Mouse (Mus musculus): ENCODE results near the gene Rchy1.

Rchy1 gene

DNA sequence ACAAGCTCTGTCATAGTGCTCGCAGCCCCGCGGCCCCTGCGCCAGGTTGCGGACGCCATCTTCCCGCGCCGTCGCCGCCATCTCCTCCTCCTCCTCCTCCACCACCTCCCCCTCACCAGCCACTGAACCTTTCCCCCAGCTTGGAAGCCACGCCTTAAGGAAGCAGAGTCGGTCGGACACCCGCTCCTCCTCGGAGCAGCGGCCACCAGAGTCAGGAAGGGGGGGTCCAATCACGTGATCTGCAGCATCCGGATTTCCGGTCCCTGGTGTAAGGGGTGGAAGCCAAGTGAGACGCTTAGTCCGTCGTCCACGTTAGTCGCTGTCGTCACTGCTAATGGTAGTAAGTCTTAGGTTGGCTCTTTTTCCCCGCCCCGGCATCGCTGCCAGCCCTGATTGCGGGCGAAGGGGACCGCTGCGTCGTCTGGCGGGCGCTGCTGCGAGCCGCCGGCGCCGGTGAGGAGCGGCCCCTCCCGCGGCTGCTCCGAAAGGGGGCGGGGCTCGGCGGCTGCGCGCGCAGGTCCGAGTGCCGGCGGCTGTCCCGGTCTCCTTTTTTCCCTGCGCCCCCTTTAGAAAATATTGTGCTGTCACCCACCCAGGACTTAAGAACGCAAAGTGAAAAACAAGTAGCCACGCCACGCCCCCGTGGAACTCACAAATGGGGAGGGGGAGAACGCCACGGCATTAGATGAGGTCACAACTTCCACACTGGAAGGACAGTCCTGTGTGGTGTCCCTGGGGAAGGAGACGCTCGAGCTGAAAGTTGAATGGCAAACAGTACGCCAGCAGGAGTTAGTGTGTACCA lies at the start of gene Rchy1:
Gene Rchy1 (minus strand): TSS at position 430 of the 802 bp plus-strand sequence.
- peak; percentile 96 for ATAC-seq (ENCODE audit: insufficient number of reproducible peaks, low FRiP score, low TSS enrichment)

GRCm38 (mm10) chr5:92011756-92012155 lies 48.9 kb upstream of the Rchy1 start:
- ATAC-seq (ENCODE audit: insufficient number of reproducible peaks, low FRiP score, low TSS enrichment): no peak

DNA sequence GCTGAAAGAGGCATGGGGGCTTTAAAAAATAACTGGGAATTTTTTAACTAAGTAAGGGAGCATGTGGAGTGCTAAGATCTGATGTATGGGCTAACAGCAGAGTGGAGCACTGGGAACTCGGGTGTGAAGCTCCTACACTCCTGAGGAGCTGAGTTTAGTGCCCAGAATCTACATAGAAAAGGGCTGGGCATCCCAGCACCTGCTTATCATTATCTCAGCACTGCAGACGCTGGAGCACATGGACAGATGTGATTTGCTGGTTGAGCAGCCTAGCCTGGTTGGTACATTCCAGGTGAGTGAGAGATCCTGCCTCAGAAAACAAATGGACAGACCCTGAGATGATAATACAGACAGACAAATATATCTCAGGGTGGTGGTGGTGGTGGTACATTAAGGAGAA lies 47.0 kb upstream of the Rchy1 start:
- no peak for ATAC-seq (ENCODE audit: insufficient number of reproducible peaks, low FRiP score, low TSS enrichment)

- ATAC-seq (ENCODE audit: insufficient number of reproducible peaks, low FRiP score, low TSS enrichment): no peak
Observed at GRCm38 (mm10) chr5:92003011-92003410, 40.1 kb upstream of the Rchy1 start.

DNA sequence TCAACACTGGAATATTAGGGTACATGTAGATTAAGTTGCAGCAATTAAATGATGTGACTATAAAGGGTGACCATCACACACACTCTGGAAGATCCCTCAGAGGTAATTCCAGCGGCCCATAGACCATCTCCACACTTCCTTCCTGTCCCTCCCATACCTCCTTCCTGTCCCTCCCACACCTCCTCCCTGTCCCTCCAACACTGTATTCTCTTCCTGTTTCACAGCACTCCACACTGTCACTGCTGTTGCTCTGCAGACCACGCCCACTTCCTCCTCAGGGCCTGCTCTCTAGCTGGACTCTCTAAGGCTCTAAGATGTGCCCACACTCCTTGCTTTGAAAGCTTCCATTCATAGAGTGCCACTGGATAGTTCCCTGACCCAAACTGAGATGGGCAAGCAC lies 37.9 kb upstream of the Rchy1 start:
- no peak for ATAC-seq (ENCODE audit: insufficient number of reproducible peaks, low FRiP score, low TSS enrichment)

GRCm38 (mm10) chr5:91994546-91994945 lies 31.7 kb upstream of the Rchy1 start:
- ATAC-seq (ENCODE audit: insufficient number of reproducible peaks, low FRiP score, low TSS enrichment): no peak

GRCm38 (mm10) chr5:91993061-91993460 lies 30.2 kb upstream of the Rchy1 start:
- no peak for ATAC-seq (ENCODE audit: insufficient number of reproducible peaks, low FRiP score, low TSS enrichment)

DNA sequence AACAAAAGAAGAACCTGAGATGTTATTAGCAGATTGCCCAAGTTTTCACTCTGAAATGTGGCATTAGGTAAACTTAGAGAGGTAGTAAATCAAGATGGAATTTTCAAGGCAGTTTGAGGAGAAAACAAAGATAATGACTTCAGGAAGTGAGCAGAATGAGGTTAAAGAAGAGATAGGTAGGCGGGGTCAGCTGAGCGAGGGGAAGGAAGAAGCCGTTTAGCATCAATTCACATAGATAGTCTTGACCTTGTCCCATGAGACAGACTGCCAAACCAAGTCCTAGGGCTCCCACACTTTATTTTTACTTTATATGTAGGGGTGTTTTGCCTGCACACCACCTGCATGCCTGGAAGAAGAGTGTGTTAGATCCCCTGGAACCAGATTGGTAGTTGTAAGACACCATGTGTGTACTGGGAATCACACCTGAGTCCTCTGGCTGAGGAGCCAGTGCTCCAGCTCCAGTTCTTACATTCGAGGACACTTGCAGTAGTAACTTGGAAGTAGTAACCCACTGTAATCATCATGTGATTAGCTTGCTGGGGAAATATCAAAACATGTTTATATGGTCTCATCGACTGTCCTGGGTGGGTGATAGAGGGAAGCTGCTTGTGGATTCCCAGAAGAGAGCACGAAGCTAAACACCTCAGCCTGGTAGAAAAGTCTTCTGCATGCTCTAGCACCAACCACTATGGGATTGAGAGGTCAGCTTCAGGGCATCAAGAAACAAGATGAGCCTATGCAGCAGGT lies 28.5 kb upstream of the Rchy1 start:
- ATAC-seq (ENCODE audit: insufficient number of reproducible peaks, low FRiP score, low TSS enrichment): no peak

DNA sequence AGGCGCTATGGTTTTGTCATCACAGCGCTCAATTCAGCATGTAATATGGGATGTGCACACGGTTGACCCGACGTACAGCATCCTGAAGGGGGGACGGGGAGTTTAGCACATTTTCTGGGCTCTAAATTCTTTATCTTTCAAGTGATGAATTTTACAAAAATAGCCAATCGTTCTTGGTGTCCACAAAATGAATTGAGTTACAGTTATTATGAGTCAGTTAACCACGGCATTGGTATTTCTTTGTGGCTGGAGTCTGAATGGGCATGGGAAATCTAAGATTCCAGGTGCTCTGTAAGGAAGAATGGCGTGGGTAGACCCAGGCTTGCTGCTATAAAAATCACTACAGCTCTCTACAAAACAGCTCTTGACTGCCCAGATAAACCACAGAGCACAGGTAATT lies 26.4 kb upstream of the Rchy1 start:
- no peak for ATAC-seq (ENCODE audit: insufficient number of reproducible peaks, low FRiP score, low TSS enrichment)

DNA sequence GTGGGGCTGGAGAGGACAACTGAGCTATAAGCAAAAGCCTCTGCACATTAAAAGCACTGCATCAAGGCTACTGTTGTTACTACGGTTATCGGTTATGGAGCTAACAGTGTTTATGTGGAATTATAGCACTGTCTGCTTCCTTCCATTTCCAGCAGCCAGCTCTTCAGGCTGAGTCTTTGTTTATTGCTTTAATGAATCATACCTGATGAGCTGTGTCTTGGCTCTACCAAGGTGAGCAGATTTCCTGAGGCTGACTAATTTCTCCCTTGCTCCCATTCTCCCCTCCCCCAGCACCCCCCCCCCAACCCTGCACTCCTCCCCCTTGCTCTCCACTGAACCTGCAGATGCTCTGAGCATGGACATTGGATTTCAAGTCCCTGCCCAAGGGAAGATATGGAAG lies 24.9 kb upstream of the Rchy1 start:
- no peak for ATAC-seq (ENCODE audit: insufficient number of reproducible peaks, low FRiP score, low TSS enrichment)

- no peak for ATAC-seq (ENCODE audit: insufficient number of reproducible peaks, low FRiP score, low TSS enrichment)
Observed at GRCm38 (mm10) chr5:91987236-91987635, 24.4 kb upstream of the Rchy1 start, which contains the start of gene Odaph. Odaph (plus strand) TSS chr5:91987475.

- ATAC-seq (ENCODE audit: insufficient number of reproducible peaks, low FRiP score, low TSS enrichment): no peak
Observed at GRCm38 (mm10) chr5:91985721-91986120, 22.9 kb upstream of the Rchy1 start.

DNA sequence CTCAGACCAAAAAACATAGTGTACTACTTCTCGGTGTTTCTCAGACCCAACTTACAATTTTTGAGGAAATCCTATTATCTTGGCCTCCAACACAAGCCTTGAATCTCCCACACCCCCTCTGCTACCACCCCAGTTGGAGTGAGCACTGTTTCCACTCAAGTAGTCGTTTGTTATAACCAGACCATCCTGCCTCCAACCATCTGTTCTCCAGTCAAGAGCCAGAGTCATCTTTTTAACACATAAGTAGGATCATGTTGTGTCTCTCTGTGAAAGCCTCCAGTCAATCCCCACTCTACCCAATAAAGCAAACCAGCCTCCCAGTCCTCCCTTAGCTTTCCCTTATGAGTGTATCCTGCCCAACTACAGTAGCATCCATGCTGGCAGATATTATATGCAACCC lies 20.6 kb upstream of the Rchy1 start:
- no peak for ATAC-seq (ENCODE audit: insufficient number of reproducible peaks, low FRiP score, low TSS enrichment)

GRCm38 (mm10) chr5:91981176-91981840 lies 18.4 kb upstream of the Rchy1 start:
- no peak for ATAC-seq (ENCODE audit: insufficient number of reproducible peaks, low FRiP score, low TSS enrichment)

GRCm38 (mm10) chr5:91977397-91977770 lies 14.5 kb upstream of the Rchy1 start:
- no peak for ATAC-seq (ENCODE audit: insufficient number of reproducible peaks, low FRiP score, low TSS enrichment)

DNA sequence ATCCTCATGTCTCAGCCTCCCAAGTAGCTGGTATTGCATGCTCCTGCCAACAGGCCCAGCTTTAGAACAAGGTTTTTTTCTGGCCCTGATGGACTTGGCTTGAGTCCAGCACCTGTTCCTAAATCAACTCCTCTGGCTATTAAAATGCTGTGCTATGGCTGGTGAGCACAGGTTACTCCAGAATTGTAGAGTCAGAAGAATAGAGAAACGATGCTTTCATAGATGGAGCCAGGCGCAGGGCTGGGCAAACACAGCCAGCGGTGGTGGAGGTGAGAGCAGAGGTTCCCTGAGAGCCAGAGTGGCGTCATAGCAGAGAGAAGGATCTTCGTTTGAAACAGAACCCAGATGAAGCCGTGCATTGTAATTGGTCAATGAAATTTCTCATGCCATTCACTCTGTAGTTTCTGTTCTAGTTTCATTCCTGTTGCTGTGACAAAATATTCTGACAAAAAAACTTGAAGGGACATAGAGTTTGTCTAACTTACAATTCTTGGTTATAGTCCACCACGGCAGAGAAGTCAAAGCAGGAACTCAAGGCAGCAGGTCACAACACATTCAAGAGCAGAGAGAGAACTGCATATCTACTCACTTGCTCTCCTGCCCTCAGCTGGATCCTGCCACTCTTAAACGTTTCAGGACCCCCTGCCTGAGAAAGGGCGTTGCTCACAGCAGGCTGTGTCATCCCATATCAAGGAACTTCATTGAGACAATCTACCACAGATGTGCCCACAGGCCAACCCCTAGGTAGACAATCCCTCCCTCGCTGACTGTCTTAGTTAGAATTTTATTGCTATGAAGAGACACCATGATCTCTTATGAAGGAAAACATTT lies 13.9 kb upstream of the Rchy1 start:
- ATAC-seq (ENCODE audit: insufficient number of reproducible peaks, low FRiP score, low TSS enrichment): no peak

DNA sequence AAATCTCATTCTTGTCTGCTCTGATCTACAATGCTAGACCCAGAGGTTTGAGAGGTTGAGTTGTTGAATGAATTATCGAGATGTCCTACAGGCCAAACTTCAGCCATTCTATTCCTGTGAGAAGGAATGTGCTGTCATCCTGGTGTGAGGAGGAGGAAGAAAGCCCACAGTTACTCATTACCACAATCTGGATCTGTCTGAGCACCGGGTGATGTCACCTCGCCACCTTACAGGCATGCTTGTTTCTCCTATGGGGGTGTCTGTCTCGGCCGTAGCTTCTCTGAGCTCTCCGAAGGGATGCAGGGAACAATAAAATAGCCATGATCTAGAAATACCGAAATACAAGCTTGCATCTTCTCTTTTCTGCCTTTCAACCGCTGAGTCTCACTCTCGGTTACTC lies 12.9 kb upstream of the Rchy1 start:
- ATAC-seq (ENCODE audit: insufficient number of reproducible peaks, low FRiP score, low TSS enrichment): no peak

- no peak for ATAC-seq (ENCODE audit: insufficient number of reproducible peaks, low FRiP score, low TSS enrichment)
Observed at GRCm38 (mm10) chr5:91974002-91974401, 11.1 kb upstream of the Rchy1 start.

DNA sequence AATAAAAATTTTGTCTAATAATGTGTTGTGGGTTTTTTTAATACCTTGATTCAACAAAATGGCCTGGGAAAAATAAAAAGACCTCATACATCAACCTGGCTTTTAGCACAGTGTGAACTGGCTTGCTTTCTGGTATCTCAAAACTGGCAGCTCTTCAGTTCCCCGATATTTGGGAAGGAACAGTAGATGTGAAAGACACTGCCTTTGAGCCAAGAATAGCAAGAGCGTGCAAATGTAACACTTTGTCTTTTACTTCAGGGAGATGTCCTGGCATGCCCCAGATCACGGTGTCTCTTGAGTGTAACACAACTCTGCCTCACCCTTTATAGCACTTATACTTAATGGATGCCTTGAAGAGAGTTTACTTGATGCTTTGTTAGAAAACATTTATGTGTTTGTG lies 9.2 kb upstream of the Rchy1 start:
- ATAC-seq (ENCODE audit: insufficient number of reproducible peaks, low FRiP score, low TSS enrichment): no peak

GRCm38 (mm10) chr5:91962259-91962638 lies 619 bp downstream of the Rchy1 start:
- ATAC-seq (ENCODE audit: insufficient number of reproducible peaks, low FRiP score, low TSS enrichment): no peak; the same call in 1 of the 2 replicates

Measured in cerebellum, adult (tissue).